Mouse (Mus musculus): ENCODE data around the gene Krtcap2.
A peak's percentile ranks its signal among the peaks of the same experiment; 100 is the strongest.
"Not testable (repeated sequence)": the region's sequence is repeated elsewhere in the genome, so short reads cannot be mapped to it uniquely, and the experiment has no call there.

Krtcap2 gene

DNA sequence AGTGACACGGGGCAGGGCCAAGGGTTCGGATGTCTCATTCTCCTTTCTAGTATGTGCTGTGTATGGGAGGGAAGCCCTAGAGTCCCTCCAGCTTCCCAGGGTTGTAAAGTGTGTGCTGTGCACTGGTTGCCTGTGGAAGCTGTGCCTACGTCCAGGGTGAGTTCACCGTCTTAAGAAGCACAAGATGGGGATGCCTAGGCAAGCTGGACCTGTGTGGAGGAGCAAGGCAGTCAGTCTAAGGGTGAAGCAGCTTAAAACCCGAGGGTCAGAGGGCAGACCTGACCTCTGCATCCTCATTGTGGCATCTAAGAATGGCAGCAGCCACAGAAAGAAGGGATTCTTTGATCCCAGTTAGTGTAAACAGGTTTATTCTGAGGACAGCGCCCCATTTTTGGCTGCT is 37.0 kb upstream of the Krtcap2 start:
- TF ChIP-seq POU5F1 (IDR thresholded peaks at IDR 0.05; ENCODE audit: borderline replicate concordance, low read length) (no peak), CTCF (conservative IDR thresholded peaks at IDR 0.05; ENCODE audit: low read length) (no peak), NANOG (IDR thresholded peaks at IDR 0.05; ENCODE audit: borderline replicate concordance, low read length) (no peak)
- Histone ChIP-seq H3K4me3 (replicated peaks; ENCODE audit: low read length) (no peak overlapping the region), H3K27me3 (ENCODE audit: insufficient read depth, low read length) (no peaks in the 10 kb centered on the region), H3K36me3 (ENCODE audit: insufficient read depth, low read length) (peaks cover 90% of the 10 kb centered on the region), H3K9me3 (ENCODE audit: low read length) (no peaks in the 10 kb centered on the region), H3K4me1 (replicated peaks; ENCODE audit: low read depth, low read length) (peaks cover 51% of the 10 kb centered on the region)

DNA sequence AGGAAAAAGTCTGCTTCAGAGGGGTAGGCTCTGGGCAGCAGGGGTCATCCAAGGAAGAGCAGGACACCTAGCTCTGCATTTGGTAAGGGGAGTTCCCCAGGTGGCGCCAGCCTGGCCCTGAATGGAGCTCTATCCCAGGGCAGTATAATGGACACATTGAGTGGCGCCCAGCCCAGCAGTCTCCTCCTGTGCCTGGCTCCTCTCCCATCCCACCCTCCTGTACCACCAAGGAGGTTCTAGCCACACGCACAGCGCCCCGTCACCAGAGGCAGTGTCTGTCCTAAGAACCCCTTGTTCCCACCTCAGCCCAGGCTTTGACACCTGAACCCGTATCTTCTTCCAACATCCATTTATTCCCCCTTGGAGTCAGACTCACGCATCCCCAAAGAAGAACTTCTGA is 36.0 kb upstream of the Krtcap2 start:
- H3K4me3 ChIP-seq (replicated peaks; ENCODE audit: low read length): no peak overlapping the region
- TF ChIP-seq NANOG (IDR thresholded peaks at IDR 0.05; ENCODE audit: borderline replicate concordance, low read length) (no peak), CTCF (conservative IDR thresholded peaks at IDR 0.05; ENCODE audit: low read length) (no peak), POU5F1 (IDR thresholded peaks at IDR 0.05; ENCODE audit: borderline replicate concordance, low read length) (no peak)
- H3K9me3 ChIP-seq (ENCODE audit: low read length): no peaks in the 10 kb centered on the region
- H3K36me3 ChIP-seq (ENCODE audit: insufficient read depth, low read length): peaks cover 81% of the 10 kb centered on the region
- H3K4me1 ChIP-seq (replicated peaks; ENCODE audit: low read depth, low read length): peaks cover 51% of the 10 kb centered on the region
- no peaks in the 10 kb centered on the region for H3K27me3 ChIP-seq (ENCODE audit: insufficient read depth, low read length)

DNA sequence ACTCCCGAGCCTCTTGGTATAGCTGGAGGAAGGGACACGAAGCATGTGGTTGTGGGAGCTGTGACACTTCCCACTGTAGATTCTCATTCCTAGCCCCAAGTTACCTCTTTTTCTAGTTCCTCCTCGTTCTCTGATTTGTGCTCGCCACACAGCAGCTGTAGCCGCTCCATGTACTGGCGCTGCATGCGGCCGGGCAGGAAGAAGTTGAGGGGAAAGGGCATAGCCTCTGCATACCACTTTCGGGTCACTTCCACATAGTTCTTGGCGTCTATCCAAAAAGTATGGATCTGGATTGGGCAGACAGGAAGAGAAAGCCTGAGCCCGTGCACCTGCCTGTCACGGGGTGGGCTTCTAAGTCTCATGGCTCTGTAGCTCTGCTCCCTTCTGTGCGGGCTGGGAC is 35.6 kb upstream of the Krtcap2 start:
- Histone ChIP-seq H3K4me1 (replicated peaks; ENCODE audit: low read depth, low read length) (peaks cover 54% of the 10 kb centered on the region), H3K4me3 (replicated peaks; ENCODE audit: low read length) (no peak overlapping the region), H3K36me3 (ENCODE audit: insufficient read depth, low read length) (peaks cover 76% of the 10 kb centered on the region), H3K27me3 (ENCODE audit: insufficient read depth, low read length) (no peaks in the 10 kb centered on the region), H3K9me3 (ENCODE audit: low read length) (no peaks in the 10 kb centered on the region)
- TF ChIP-seq NANOG (IDR thresholded peaks at IDR 0.05; ENCODE audit: borderline replicate concordance, low read length) (no peak), POU5F1 (IDR thresholded peaks at IDR 0.05; ENCODE audit: borderline replicate concordance, low read length) (no peak), CTCF (conservative IDR thresholded peaks at IDR 0.05; ENCODE audit: low read length) (no peak)

DNA sequence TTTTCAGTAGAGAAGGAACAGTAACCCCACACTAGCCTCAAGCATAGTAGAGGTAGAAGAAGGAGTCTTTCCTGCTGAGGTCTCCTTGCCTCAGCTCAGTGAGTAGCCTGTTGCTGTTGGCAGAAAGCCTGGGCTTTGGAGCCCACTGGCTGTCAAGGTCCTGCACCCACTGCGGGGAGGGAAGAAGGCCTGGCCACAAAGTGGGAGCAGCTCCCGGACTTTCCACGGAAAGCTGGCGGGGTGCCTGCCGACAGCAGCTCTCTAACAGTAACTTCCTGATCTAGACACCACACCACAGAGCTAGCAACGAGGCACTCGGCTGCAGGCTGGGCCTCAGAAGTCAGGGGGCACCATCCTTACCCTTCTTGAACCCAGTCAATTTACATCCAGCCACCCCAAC is 35.0 kb upstream of the Krtcap2 start:
- TF ChIP-seq POU5F1 (IDR thresholded peaks at IDR 0.05; ENCODE audit: borderline replicate concordance, low read length): no peak
- TF ChIP-seq NANOG (IDR thresholded peaks at IDR 0.05; ENCODE audit: borderline replicate concordance, low read length): no peak
- no peak for TF ChIP-seq CTCF (conservative IDR thresholded peaks at IDR 0.05; ENCODE audit: low read length)
- peaks cover 71% of the 10 kb centered on the region for H3K36me3 ChIP-seq (ENCODE audit: insufficient read depth, low read length)

DNA sequence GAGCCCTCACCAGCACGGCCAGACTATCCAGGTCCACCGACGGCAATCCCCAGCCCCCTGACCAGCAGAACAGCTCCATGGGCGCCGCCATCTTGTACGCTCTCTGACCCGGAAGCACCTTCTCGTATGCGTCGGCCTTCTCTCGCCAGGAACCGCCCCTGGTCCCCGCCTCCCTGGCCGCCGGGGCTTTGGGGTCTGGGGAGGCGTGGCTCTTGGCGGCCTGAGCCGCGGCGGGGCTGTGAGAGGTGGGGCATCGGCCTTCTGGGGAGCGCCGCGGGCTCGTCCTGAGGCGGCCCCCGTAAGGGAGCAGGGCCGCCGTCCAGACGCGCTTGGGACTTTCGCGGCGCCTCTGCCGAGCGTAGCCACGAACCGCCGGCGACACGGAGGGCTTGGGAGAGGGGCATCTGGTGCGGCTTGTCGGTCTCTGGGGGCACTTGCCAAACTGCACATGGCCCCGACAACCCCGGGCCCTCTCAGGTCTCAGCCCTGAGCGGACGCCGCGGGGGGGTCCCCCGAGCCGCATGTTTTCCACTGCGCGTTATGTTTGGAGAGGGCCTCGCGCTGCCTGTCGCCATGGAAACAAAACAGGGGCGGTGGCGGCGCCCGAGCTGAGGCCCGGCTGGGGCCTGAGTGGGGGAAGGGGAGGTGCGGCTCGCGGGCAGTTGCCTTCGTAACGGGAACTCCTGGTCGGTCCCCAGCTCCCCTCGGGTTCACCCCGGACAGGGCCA is 31.8 kb upstream of the Krtcap2 start:
- peaks cover 66% of the 10 kb centered on the region for H3K4me1 ChIP-seq (replicated peaks; ENCODE audit: low read depth, low read length)
- H3K36me3 ChIP-seq (ENCODE audit: insufficient read depth, low read length): peaks cover 50% of the 10 kb centered on the region
- no peaks in the 10 kb centered on the region for H3K9me3 ChIP-seq (ENCODE audit: low read length)
- TF ChIP-seq NANOG (IDR thresholded peaks at IDR 0.05; ENCODE audit: borderline replicate concordance, low read length) (no peak), POU5F1 (IDR thresholded peaks at IDR 0.05; ENCODE audit: borderline replicate concordance, low read length) (no peak), CTCF (conservative IDR thresholded peaks at IDR 0.05; ENCODE audit: low read length) (no peak)
- H3K27me3 ChIP-seq (ENCODE audit: insufficient read depth, low read length): peaks cover 6% of the 10 kb centered on the region; the same call in 1 of the 2 replicates
- H3K4me3 ChIP-seq (replicated peaks; ENCODE audit: low read length): peak overlapping the region; percentile 95

More for the DNA sequence above, 35.0 kb upstream of the Krtcap2 start:
- Histone ChIP-seq H3K27me3 (ENCODE audit: insufficient read depth, low read length) (no peaks in the 10 kb centered on the region), H3K9me3 (ENCODE audit: low read length) (no peaks in the 10 kb centered on the region), H3K4me3 (replicated peaks; ENCODE audit: low read length) (no peak overlapping the region), H3K4me1 (replicated peaks; ENCODE audit: low read depth, low read length) (peaks cover 60% of the 10 kb centered on the region)

DNA sequence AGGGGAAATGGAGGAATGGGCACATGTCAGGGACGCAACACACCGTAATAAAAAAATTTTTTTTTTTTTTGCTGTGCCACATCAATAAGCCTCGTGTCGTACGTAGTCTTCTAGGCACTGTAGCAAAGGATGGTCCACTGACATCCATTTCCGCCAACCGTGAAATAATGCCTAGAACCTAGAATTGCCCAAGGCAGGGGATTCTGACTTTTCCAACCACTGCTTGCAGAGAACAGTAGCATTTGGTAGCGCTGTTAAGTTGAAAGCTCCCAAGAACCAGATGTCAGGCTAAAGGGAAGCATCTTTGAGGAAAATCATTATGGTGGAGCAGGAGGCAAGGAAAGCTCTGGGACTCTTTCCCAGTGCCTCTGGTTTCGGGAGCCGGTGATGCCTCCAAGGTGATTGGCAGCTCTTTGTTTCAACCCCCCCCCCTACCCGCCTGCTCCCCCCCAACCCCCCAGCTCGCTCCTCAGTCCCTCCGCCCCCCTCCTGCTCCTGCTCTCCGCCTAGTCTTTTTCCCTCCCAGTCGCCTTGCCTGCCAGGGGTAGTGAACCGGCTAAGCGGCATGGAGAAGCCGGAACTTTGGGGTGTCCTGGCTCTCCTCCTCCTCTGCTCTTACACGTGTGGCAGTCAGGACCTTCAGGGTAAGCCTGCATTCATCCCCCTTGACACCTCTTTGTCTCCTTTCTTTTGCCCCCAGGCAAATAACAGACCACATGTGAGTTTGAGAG is 30.9 kb upstream of the Krtcap2 start, which contains the start of gene Thbs3:
TSS of gene Thbs3 (plus strand) at position 500 of the 731 bp plus-strand sequence.
- Histone ChIP-seq H3K9me3 (ENCODE audit: low read length) (no peaks in the 10 kb centered on the region), H3K36me3 (ENCODE audit: insufficient read depth, low read length) (peaks cover 50% of the 10 kb centered on the region), H3K4me3 (replicated peaks; ENCODE audit: low read length) (peak within 1 kb of the TSS; percentile 95), H3K27me3 (ENCODE audit: insufficient read depth, low read length) (peaks cover 10% of the 10 kb centered on the region; the same call in 1 of the 2 replicates), H3K4me1 (replicated peaks; ENCODE audit: low read depth, low read length) (peaks cover 64% of the 10 kb centered on the region)
- no peak for TF ChIP-seq CTCF (conservative IDR thresholded peaks at IDR 0.05; ENCODE audit: low read length)

DNA sequence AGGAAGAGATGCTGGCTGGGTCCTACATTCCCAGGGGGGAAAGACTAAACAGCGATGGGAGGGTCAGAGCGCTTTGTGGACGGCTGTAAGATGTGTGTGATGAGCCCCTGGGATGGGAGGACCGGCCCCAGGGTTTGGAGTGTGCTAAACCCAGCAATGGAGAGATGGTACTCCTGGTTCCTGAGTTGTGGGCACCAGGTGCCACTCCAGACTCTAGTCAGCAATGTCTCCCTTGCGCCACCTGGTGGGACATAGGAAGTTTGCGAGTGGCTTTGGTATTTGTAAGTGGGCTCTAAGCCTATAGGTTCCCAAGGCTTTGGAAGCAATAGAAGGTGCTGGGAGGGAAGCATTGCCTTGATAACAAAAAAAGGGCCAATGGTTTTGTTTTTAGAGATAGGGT is 29.9 kb upstream of the Krtcap2 start:
- Histone ChIP-seq H3K9me3 (ENCODE audit: low read length) (no peaks in the 10 kb centered on the region), H3K4me3 (replicated peaks; ENCODE audit: low read length) (peak overlapping the region; percentile 61), H3K4me1 (replicated peaks; ENCODE audit: low read depth, low read length) (peaks cover 58% of the 10 kb centered on the region), H3K27me3 (ENCODE audit: insufficient read depth, low read length) (peaks cover 10% of the 10 kb centered on the region; the same call in 1 of the 2 replicates), H3K36me3 (ENCODE audit: insufficient read depth, low read length) (peaks cover 46% of the 10 kb centered on the region)
- TF ChIP-seq CTCF (conservative IDR thresholded peaks at IDR 0.05; ENCODE audit: low read length): peak; percentile 81
- no peak for TF ChIP-seq NANOG (IDR thresholded peaks at IDR 0.05; ENCODE audit: borderline replicate concordance, low read length)

DNA sequence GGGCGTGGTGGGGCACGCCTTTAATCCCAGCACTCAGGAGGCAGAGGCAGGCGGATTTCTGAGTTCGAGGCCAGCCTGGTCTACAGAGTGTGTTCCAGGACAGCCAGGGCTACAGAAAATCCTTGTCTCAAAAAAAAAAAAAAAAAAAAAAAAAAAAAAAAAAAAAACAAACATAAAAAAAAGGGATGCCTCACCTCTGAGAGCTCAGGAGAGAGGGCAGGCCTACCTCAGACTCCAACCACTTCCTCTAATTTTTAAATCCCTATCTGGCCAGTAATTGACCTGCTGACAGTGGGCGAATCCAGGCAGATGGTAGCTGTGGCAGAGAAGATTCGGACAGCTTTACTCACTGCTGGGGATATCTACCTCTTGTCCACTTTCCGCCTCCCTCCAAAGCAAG is 29.4 kb upstream of the Krtcap2 start:
- Histone ChIP-seq H3K27me3 (ENCODE audit: insufficient read depth, low read length) (peaks cover 10% of the 10 kb centered on the region; the same call in 1 of the 2 replicates), H3K4me1 (replicated peaks; ENCODE audit: low read depth, low read length) (peaks cover 59% of the 10 kb centered on the region), H3K36me3 (ENCODE audit: insufficient read depth, low read length) (peaks cover 46% of the 10 kb centered on the region)
- not testable (repeated sequence) for H3K4me3 ChIP-seq (replicated peaks; ENCODE audit: low read length); H3K9me3 ChIP-seq (ENCODE audit: low read length)

All from E14TG2a.4 (cell line).